Mouse (Mus musculus): Measurements from ENCODE around the gene Tmem161b.
"Not testable (repeated sequence)": the region's sequence is repeated elsewhere in the genome, so short reads cannot be mapped to it uniquely, and the experiment has no call there.

DNA sequence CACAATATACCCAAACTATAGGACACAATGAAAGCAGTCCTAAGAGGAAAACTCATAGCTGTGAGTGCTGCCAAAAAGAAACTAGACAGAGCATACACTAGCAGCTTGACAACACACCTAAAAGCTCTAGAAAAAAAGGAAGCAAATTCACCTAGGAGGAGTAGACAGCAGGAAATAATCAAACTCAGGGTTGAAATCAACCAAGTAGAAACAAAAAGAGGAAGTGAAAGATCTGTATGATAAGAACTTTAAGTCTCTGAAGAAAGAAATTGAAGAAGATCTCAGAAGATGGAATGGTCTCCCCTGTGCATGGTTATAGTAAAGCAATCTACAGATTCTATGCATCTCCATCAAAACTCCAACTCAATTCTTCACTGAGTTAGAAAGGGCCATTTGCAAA is 36.3 kb upstream of the Tmem161b start:
- not testable (repeated sequence) for TF ChIP-seq CTCF (conservative IDR thresholded peaks at IDR 0.05; ENCODE audit: low read length); POU5F1 (IDR thresholded peaks at IDR 0.05; ENCODE audit: borderline replicate concordance, low read length)
